ENCODE assay signal across 8 mouse cellular contexts in genomic region chr4:43561997-43562768, GRCm38 (mm10). TPM values are rescaled to one million over a fixed set of nuclear protein-coding genes. Genes with fewer than 3 reads are reported as not detected.
DNase-seq lines count a peak whose midpoint lies in the region; ATAC-seq lines count a peak whose summit lies in the region.

Gene Creb3 (plus strand): TSS chr4:43562332.
Gene Tln1 (minus strand): TSS chr4:43562691.

- WGBS in heart, embryonic 13.5 days = under 1% methylated on average over 61 of the region's 62 CpGs
- under 1% methylated on average over 62 of the region's 62 CpGs for WGBS in liver, embryonic 12.5 days (ENCODE audit: insufficient replicate concordance)
- WGBS in stomach, embryonic 15.5 days = under 1% methylated on average over 62 of the region's 62 CpGs

- H3K36me3 ChIP-seq in heart, embryonic 13.5 days = peaks cover 43% of the 10 kb centered on the region
- peaks cover 43% of the 10 kb centered on the region for H3K36me3 ChIP-seq in liver, embryonic 12.5 days
- H3K36me3 ChIP-seq in stomach, embryonic 15.5 days = peaks cover 29% of the 10 kb centered on the region

- peak; percentile 81 for ATAC-seq in heart, embryonic 13.5 days (ENCODE audit: extremely low read depth, insufficient number of reproducible peaks, low FRiP score, low TSS enrichment)
- ATAC-seq in liver, embryonic 12.5 days = peak; percentile 87
- ATAC-seq in stomach, embryonic 15.5 days (ENCODE audit: insufficient read depth, low FRiP score, low read depth) = peak; percentile 91

- no peaks in the 10 kb centered on the region for H3K9me3 ChIP-seq in heart, embryonic 13.5 days
- H3K9me3 ChIP-seq in liver, embryonic 12.5 days (replicated peaks) = no peaks in the 10 kb centered on the region
- H3K9me3 ChIP-seq in stomach, embryonic 15.5 days = no peaks in the 10 kb centered on the region

- H3K4me2 ChIP-seq in heart, embryonic 13.5 days = peak within 1 kb of the TSS; percentile 86
- H3K4me2 ChIP-seq in liver, embryonic 12.5 days = peak within 1 kb of the TSS; percentile 96
- H3K4me2 ChIP-seq in stomach, embryonic 15.5 days = peak within 1 kb of the TSS; percentile 73

- H3K9ac ChIP-seq in heart, embryonic 13.5 days = peak within 1 kb of the TSS; percentile 98
- peak within 1 kb of the TSS; percentile 95 for H3K9ac ChIP-seq in liver, embryonic 12.5 days
- peak within 1 kb of the TSS; percentile 62 for H3K9ac ChIP-seq in stomach, embryonic 15.5 days

- H3K27me3 ChIP-seq in heart, embryonic 13.5 days (replicated peaks) = no peaks in the 10 kb centered on the region
- no peaks in the 10 kb centered on the region for H3K27me3 ChIP-seq in liver, embryonic 12.5 days (replicated peaks)
- no peaks in the 10 kb centered on the region for H3K27me3 ChIP-seq in stomach, embryonic 15.5 days (replicated peaks)

- peak; percentile 94 for DNase-seq in CD4-positive, CD25-positive, alpha-beta regulatory T cell, adult 2 months (ENCODE audit: low read depth, low spot score)
- DNase-seq in fat pad, adult 2 months (ENCODE audit: extremely low read depth, low read depth, low spot score) = peak; percentile 80
- DNase-seq in kidney, postnatal 10 days = peak; percentile 95
- DNase-seq in natural killer cell, adult 2 months (ENCODE audit: low spot score in 2 of 2) = peak; percentile 93 to 94

- peaks cover 26% of the 10 kb centered on the region for H3K4me1 ChIP-seq in brown adipose tissue, adult 24 weeks (ENCODE audit: control insufficient read depth, insufficient read depth, insufficient read length, low read length)
- H3K4me1 ChIP-seq in heart, embryonic 13.5 days = peaks cover 55% of the 10 kb centered on the region
- peaks cover 58% of the 10 kb centered on the region for H3K4me1 ChIP-seq in liver, embryonic 12.5 days
- H3K4me1 ChIP-seq in stomach, embryonic 15.5 days = peaks cover 50% of the 10 kb centered on the region

- H3K4me3 ChIP-seq in brown adipose tissue, adult 24 weeks (ENCODE audit: insufficient read depth, low read depth, low read length) = peak within 1 kb of the TSS; percentile 97
- H3K4me3 ChIP-seq in heart, embryonic 13.5 days = peak within 1 kb of the TSS; percentile 85
- peak within 1 kb of the TSS; percentile 89 for H3K4me3 ChIP-seq in liver, embryonic 12.5 days
- peak within 1 kb of the TSS; percentile 78 for H3K4me3 ChIP-seq in stomach, embryonic 15.5 days (replicated peaks)

- H3K27ac ChIP-seq in brown adipose tissue, adult 24 weeks (replicated peaks; ENCODE audit: low read depth, low read length) = peak within 1 kb of the TSS; percentile 96
- H3K27ac ChIP-seq in heart, embryonic 13.5 days (replicated peaks) = peak within 1 kb of the TSS; percentile 100
- H3K27ac ChIP-seq in liver, embryonic 12.5 days = peak within 1 kb of the TSS; percentile 100
- peak within 1 kb of the TSS; percentile 100 for H3K27ac ChIP-seq in stomach, embryonic 15.5 days

RNA-seq across cellular contexts. Expression of gene Creb3, which starts in this region (rescaled TPM):
- 18.1 TPM in 2 replicates for polyA plus RNA-seq in brown adipose tissue, adult 24 weeks (2012; ENCODE audit: insufficient read depth, insufficient read length, missing spikeins)
- polyA plus RNA-seq in heart, embryonic 13.5 days (2015; fragmentation: Nextera tagmentation; extraction: Ambion mirVana) = 57.8 and 59.1 TPM in 2 replicates
- polyA plus RNA-seq in liver, embryonic 12.5 days (2016; fragmentation: Nextera tagmentation; extraction: Ambion mirVana) = 17.9 and 19.7 TPM in 2 replicates
- polyA plus RNA-seq in stomach, embryonic 15.5 days (2015; fragmentation: Nextera tagmentation; extraction: Ambion mirVana) = 69.4 and 70.8 TPM in 2 replicates

RNA-seq across cellular contexts. Expression of gene Tln1, which starts in this region (rescaled TPM):
- 55.6 and 61.1 TPM in 2 replicates for polyA plus RNA-seq in brown adipose tissue, adult 24 weeks (2012; ENCODE audit: insufficient read depth, insufficient read length, missing spikeins)
- polyA plus RNA-seq in heart, embryonic 13.5 days (2015; fragmentation: Nextera tagmentation; extraction: Ambion mirVana) = 76.9 and 78.1 TPM in 2 replicates
- polyA plus RNA-seq in liver, embryonic 12.5 days (2016; fragmentation: Nextera tagmentation; extraction: Ambion mirVana) = 73.3 and 75.5 TPM in 2 replicates
- 76.9 and 81.1 TPM in 2 replicates for polyA plus RNA-seq in stomach, embryonic 15.5 days (2015; fragmentation: Nextera tagmentation; extraction: Ambion mirVana)

Comparison
In these comparisons a context has a peak if more than half of its experiments do, and no peak if none do; other contexts are left out.
1. Peak in every context shown above with its lines: DNase-seq, ATAC-seq, H3K4me3 ChIP-seq and H3K27ac ChIP-seq.